Mouse (Mus musculus) heart, adult 2 months (tissue): ENCODE measurements at regions not wholly inside any gene's neighbourhood (a gene's known extent, or its start where the extent isn't known, plus 50 kb on each side); places are given as distances from the start of the nearest gene placed in this dataset.

Experiments used
- CTCF ChIP-seq: fragments of 200-600 bp; IDR thresholded peaks from 2 replicates; pipeline ENCODE4 v1.8.1; 2022; ENCODE audit warnings: antibody characterized with exemption, mild to moderate bottlenecking, moderate library complexity
- EP300 ChIP-seq: fragments of 200-500 bp; IDR thresholded peaks from 2 replicates; pipeline ENCODE4 v1.6.1; 2011; ENCODE audit warnings: low read depth, low read length, control low read depth; ENCODE audit not compliant: insufficient read depth
- POLR2A ChIP-seq: fragments of 200-500 bp; IDR thresholded peaks from 2 replicates; pipeline ENCODE4 v1.6.1; 2011; ENCODE audit warnings: mild to moderate bottlenecking, low read depth, low read length, control low read depth; ENCODE audit not compliant: insufficient read depth

- no peak for TF ChIP-seq POLR2A
- no peak for TF ChIP-seq CTCF
- TF ChIP-seq EP300 = no peak
Observed at GRCm38 (mm10) chr2:78059801-78060416, 113.7 kb upstream of the Cwc22 start.
